Mouse (Mus musculus): Measurements from ENCODE around the gene Tubb4a. TPM values are rescaled to one million over a fixed set of nuclear protein-coding genes. Genes with fewer than 3 reads are reported as not detected.
"Not testable (repeated sequence)": the region's sequence is repeated elsewhere in the genome, so short reads cannot be mapped to it uniquely, and the experiment has no call there.

Gene Tubb4a
- polyA plus RNA-seq, 1 experiment, result 314 TPM

- TF ChIP-seq CTCF (IDR thresholded peaks at IDR 0.05; ENCODE audit: borderline replicate concordance, extremely low read depth, insufficient read depth, insufficient read length), result no peak
- no peak for DNase-seq (ENCODE audit: low read depth)
These were observed 17.3 kb downstream of the Tubb4a start for GRCm38 (mm10) chr17:57070272-57070671.

GRCm38 (mm10) chr17:57066908-57067307, 20.7 kb downstream of the Tubb4a start:
- no peak for DNase-seq (ENCODE audit: low read depth)
- TF ChIP-seq POLR2A (IDR thresholded peaks at IDR 0.05; ENCODE audit: borderline replicate concordance, extremely low read depth, insufficient read depth, insufficient read length, poor library complexity, severe bottlenecking) (no peak), CTCF (IDR thresholded peaks at IDR 0.05; ENCODE audit: borderline replicate concordance, extremely low read depth, insufficient read depth, insufficient read length) (no peak)

GRCm38 (mm10) chr17:57063031-57063430, 24.6 kb downstream of the Tubb4a start:
- no peak for DNase-seq (ENCODE audit: low read depth)
- TF ChIP-seq CTCF (IDR thresholded peaks at IDR 0.05; ENCODE audit: borderline replicate concordance, extremely low read depth, insufficient read depth, insufficient read length), result no peak
- TF ChIP-seq POLR2A (IDR thresholded peaks at IDR 0.05; ENCODE audit: borderline replicate concordance, extremely low read depth, insufficient read depth, insufficient read length, poor library complexity, severe bottlenecking), result no peak

DNA sequence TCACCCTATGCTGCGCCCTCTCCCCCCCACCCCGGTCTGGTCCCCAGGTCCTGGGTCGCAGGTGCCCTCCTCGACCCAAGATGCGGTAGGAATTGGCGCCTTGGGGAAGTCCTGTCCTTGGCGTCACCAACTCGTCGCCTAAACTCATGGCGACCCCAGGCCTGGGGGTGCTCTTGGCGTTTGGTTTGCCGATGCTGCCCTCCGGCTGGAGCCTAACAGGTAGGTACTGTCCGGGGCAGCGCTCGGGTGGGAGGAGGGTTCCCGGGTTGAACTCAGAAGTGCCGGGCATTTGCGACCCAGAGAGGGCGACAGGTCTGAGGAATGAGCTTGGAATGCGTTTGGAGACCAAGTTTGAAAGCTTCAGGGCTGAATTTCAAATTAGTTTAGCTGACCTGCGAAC, 25.0 kb downstream of the Tubb4a start:
- no peak for DNase-seq (ENCODE audit: low read depth)
- no peak for TF ChIP-seq POLR2A (IDR thresholded peaks at IDR 0.05; ENCODE audit: borderline replicate concordance, extremely low read depth, insufficient read depth, insufficient read length, poor library complexity, severe bottlenecking)
- TF ChIP-seq CTCF (IDR thresholded peaks at IDR 0.05; ENCODE audit: borderline replicate concordance, extremely low read depth, insufficient read depth, insufficient read length), result no peak

GRCm38 (mm10) chr17:57062011-57062521, 25.5 kb downstream of the Tubb4a start:
- no peak for TF ChIP-seq CTCF (IDR thresholded peaks at IDR 0.05; ENCODE audit: borderline replicate concordance, extremely low read depth, insufficient read depth, insufficient read length)
- no peak for TF ChIP-seq POLR2A (IDR thresholded peaks at IDR 0.05; ENCODE audit: borderline replicate concordance, extremely low read depth, insufficient read depth, insufficient read length, poor library complexity, severe bottlenecking)
- no peak for DNase-seq (ENCODE audit: low read depth)

DNA sequence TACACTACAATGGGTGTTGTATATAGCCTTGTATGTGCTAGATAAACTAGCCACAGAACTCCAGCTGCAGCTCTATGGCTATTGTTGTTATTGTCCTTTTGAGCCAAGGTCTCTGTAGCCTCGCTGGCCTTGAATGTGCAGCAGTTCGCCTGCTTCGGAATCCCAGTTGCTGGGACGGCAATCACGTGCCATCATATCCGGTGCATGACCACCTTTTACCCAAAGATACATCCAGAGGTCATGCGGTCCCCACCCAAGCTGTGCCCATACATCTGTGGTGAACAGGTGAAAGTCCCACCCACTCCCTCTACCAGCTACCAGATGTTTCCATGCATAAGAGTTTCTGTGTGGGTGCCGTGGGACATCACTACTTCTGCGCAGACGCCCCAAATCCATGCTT, 26.5 kb downstream of the Tubb4a start:
- TF ChIP-seq POLR2A (IDR thresholded peaks at IDR 0.05; ENCODE audit: borderline replicate concordance, extremely low read depth, insufficient read depth, insufficient read length, poor library complexity, severe bottlenecking) (no peak), CTCF (IDR thresholded peaks at IDR 0.05; ENCODE audit: borderline replicate concordance, extremely low read depth, insufficient read depth, insufficient read length) (no peak)
- no peak for DNase-seq (ENCODE audit: low read depth)

GRCm38 (mm10) chr17:57060231-57060801, 27.3 kb downstream of the Tubb4a start:
- DNase-seq (ENCODE audit: low read depth), result peak; percentile 99
- TF ChIP-seq CTCF (IDR thresholded peaks at IDR 0.05; ENCODE audit: borderline replicate concordance, extremely low read depth, insufficient read depth, insufficient read length) (peak; percentile 78), POLR2A (IDR thresholded peaks at IDR 0.05; ENCODE audit: borderline replicate concordance, extremely low read depth, insufficient read depth, insufficient read length, poor library complexity, severe bottlenecking) (0 out of 2 replicates have a peak, but pooled peaks have one; percentile 16)

GRCm38 (mm10) chr17:57059486-57059977, 28.1 kb downstream of the Tubb4a start, which contains the start of gene Slc25a23:
Gene Slc25a23 (minus strand): TSS chr17:57059863.
- TF ChIP-seq POLR2A (IDR thresholded peaks at IDR 0.05; ENCODE audit: borderline replicate concordance, extremely low read depth, insufficient read depth, insufficient read length, poor library complexity, severe bottlenecking) (0 out of 2 replicates have a peak, but pooled peaks have one; percentile 39), CTCF (IDR thresholded peaks at IDR 0.05; ENCODE audit: borderline replicate concordance, extremely low read depth, insufficient read depth, insufficient read length) (no peak)
- DNase-seq (ENCODE audit: low read depth), result peak; percentile 96

DNA sequence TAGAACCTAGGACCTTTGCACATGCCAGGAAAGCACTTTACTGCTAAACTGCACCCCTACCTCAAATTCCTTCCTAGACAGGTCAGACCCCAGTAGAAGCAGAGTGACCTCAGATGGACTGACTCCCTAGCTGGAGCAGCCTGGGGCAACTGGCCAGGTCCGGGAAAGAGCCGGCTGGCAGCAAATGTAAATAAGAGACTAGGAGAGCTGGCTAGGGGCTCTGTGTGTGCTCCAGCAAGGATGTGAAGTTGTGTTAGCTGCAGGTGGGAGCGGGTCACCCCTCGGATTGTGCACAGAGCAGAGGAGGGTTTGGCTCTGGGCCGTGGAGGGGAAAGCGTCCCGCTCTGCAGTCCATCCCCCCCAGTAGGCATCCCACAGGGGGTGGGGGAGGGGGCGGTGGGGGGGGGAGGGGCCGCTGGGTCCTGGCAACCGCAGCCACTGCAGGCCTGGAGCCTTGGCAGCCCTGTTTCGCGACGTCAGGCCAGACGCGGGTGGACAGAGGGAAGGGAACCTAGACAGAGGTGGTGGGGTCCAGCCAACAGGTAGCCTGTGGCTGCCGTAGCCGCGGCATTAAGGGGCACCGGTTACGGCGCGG, 28.6 kb downstream of the Tubb4a start, which contains the start of gene Crb3:
Crb3 (plus strand) TSS at position 215 of the 595 bp plus-strand sequence.
- TF ChIP-seq CTCF (IDR thresholded peaks at IDR 0.05; ENCODE audit: borderline replicate concordance, extremely low read depth, insufficient read depth, insufficient read length), result no peak
- DNase-seq (ENCODE audit: low read depth), result peak; percentile 37

- DNase-seq (ENCODE audit: low read depth), result no peak
- TF ChIP-seq POLR2A (IDR thresholded peaks at IDR 0.05; ENCODE audit: borderline replicate concordance, extremely low read depth, insufficient read depth, insufficient read length, poor library complexity, severe bottlenecking), result no peak
- no peak for TF ChIP-seq CTCF (IDR thresholded peaks at IDR 0.05; ENCODE audit: borderline replicate concordance, extremely low read depth, insufficient read depth, insufficient read length)
These were observed 31.3 kb downstream of the Tubb4a start for GRCm38 (mm10) chr17:57056246-57056645.

- DNase-seq (ENCODE audit: low read depth), result not testable (repeated sequence)
- peak; percentile 12; the same call in 1 of the 2 replicates for TF ChIP-seq CTCF (IDR thresholded peaks at IDR 0.05; ENCODE audit: borderline replicate concordance, extremely low read depth, insufficient read depth, insufficient read length)
These were observed 35.9 kb downstream of the Tubb4a start for GRCm38 (mm10) chr17:57051679-57052078.

- TF ChIP-seq POLR2A (IDR thresholded peaks at IDR 0.05; ENCODE audit: borderline replicate concordance, extremely low read depth, insufficient read depth, insufficient read length, poor library complexity, severe bottlenecking) (no peak), CTCF (IDR thresholded peaks at IDR 0.05; ENCODE audit: borderline replicate concordance, extremely low read depth, insufficient read depth, insufficient read length) (no peak)
- no peak for DNase-seq (ENCODE audit: low read depth)
These were observed 38.8 kb downstream of the Tubb4a start for GRCm38 (mm10) chr17:57048816-57049215.

Measured in brain, embryonic 14.5 days (tissue).